Mouse (Mus musculus): ENCODE data around the gene Ilk. TPM values are rescaled to one million over a fixed set of nuclear protein-coding genes. Genes with fewer than 3 reads are reported as not detected.
A peak's percentile ranks its signal among the peaks of the same experiment; 100 is the strongest.

Ilk gene
- polyA plus RNA-seq, 1 experiment from 2014 or later, result 317 TPM

DNA sequence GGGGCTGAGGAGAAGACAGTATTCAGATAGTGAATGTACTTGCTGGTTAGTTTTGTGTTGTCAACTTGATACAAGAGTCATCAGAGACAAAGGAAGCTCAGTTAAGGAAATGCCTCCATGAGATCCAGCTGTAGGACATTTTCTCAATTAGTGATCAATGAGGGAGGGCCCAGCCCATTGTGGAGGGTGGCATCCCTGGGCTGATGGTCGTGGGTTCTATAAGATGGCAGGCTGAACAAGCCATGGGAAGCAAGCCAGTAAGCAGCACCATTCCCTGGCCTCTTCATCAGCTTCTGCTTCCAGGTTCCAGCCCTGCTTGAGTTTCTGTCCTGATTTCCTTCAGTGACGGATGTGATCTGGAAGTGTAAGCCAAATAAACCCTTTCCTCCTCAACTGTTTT, 11.4 kb downstream of the Ilk start:
- Histone ChIP-seq H3K27ac (no peak overlapping the region), H3K36me3 (peaks cover 34% of the 10 kb centered on the region), H3K4me3 (no peak overlapping the region), H3K4me2 (replicated peaks) (no peak overlapping the region), H3K27me3 (no peaks in the 10 kb centered on the region), H3K4me1 (peaks cover 18% of the 10 kb centered on the region), H3K9ac (no peak overlapping the region), H3K9me3 (no peaks in the 10 kb centered on the region)
- no peak for ATAC-seq (ENCODE audit: low FRiP score, low read depth)
- WGBS, result 76% methylated on average over 2 of the region's 2 CpGs

DNA sequence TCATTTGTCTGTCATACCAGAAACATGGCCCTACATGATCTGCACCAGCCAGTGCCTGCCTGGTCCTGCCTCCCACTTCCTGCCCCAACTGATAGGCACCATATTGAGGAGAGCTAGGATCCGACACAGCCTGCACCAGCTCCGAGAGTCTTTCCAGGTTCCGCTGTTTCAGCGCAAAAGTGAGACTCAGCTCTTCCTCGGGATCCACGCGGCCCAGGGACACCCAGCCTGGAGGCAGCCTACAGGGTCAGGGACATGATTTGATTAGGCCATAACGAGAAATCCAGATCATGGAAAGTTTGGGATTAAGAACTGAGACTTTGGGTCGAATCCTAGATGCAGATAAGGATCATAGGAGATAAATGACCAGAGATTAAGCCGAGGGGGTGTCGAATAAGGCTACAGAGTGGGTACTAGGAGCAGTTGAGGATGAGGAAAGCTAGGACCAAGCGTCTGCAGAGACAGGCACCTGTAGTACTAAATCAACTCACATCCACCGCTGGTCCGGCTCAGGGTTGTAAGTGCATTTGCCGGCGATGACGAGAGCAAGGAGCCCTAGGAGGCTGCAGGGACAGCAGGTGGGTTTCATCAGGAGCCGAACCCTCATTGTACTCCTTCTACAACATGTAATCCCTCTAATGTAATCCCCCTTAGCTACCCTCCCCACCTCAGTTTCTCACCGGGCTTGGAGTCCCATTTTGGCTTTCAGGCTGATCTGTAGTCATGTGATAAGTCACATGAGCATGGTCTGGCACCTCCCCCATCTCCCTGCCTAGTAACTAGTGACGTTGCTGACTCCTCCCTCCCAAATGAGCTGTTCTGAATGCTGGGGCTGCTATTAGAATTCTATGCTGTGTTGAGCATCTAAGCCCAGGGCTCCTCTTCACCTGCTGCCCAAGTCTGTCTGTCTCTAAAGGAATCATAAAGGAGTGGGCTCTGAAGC, 15.4 kb downstream of the Ilk start, which contains the start of gene Tpp1:
Gene Tpp1 (minus strand): TSS at position 745 of the 943 bp plus-strand sequence.
- Histone ChIP-seq H3K9ac (peak within 1 kb of the TSS; percentile 72), H3K36me3 (peaks cover 63% of the 10 kb centered on the region), H3K4me3 (peak within 1 kb of the TSS; percentile 59), H3K4me2 (replicated peaks) (peak within 1 kb of the TSS; percentile 77), H3K27ac (0 out of 2 replicates have a peak within 1 kb of the TSS, but pooled peaks have one; percentile 12), H3K9me3 (no peaks in the 10 kb centered on the region), H3K4me1 (peaks cover 5% of the 10 kb centered on the region), H3K27me3 (no peaks in the 10 kb centered on the region)
- ATAC-seq (ENCODE audit: low FRiP score, low read depth), result peak; percentile 92
- WGBS, result 23% methylated on average over 20 of the region's 20 CpGs

- Histone ChIP-seq H3K4me2 (replicated peaks) (no peak overlapping the region), H3K4me1 (peaks cover 5% of the 10 kb centered on the region), H3K9ac (no peak overlapping the region), H3K27me3 (no peaks in the 10 kb centered on the region), H3K9me3 (no peaks in the 10 kb centered on the region), H3K36me3 (peaks cover 67% of the 10 kb centered on the region), H3K4me3 (no peak overlapping the region), H3K27ac (0 out of 2 replicates have a peak overlapping the region, but pooled peaks have one; percentile 1)
- no peak for ATAC-seq (ENCODE audit: low FRiP score, low read depth)
- WGBS, result 100% methylated on average over 2 of the region's 2 CpGs
Measured at GRCm38 (mm10) chr7:105752716-105753115, 16.3 kb downstream of the Ilk start.

GRCm38 (mm10) chr7:105753281-105753680, 16.9 kb downstream of the Ilk start:
- Histone ChIP-seq H3K4me3 (no peak overlapping the region), H3K4me2 (replicated peaks) (no peak overlapping the region), H3K9ac (0 out of 2 replicates have a peak overlapping the region, but pooled peaks have one; percentile 8), H3K27me3 (no peaks in the 10 kb centered on the region), H3K4me1 (peaks cover 5% of the 10 kb centered on the region), H3K27ac (no peak overlapping the region), H3K36me3 (peaks cover 68% of the 10 kb centered on the region), H3K9me3 (no peaks in the 10 kb centered on the region)
- no peak for ATAC-seq (ENCODE audit: low FRiP score, low read depth)
- 91% methylated on average over 10 of the region's 10 CpGs for WGBS

DNA sequence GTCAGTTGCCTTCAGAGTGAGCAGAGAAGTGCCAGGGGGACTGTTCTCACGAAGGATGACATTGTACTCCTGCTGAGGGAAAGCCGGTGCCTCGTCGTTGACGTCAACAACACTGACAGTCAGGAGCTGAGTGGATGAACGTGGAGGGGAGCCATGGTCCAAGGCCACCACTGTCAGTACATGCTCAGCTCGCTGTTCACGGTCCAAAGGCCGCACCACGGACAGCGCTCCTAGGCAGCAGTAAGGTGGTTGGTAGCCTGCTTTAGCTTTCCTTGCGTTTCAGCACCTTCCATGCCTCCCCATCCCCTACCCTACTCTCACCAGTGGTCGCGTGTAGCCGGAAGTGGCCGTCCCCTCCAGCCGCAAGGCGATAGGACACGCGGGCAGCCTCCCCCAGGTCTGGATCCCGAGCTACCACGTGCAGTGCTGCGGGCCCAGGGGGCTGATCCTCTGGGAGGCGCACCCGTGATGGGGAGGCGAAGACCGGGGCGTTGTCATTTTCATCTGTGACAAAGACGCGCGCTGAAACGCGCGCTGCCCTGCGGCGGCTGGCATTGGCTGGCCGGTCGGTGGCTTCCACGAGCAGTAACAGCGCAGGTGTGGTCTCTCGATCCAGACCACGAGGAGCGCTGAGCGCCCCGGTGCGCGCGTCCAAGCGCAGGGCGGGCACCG, 25.6 kb downstream of the Ilk start:
- WGBS, result 30% methylated on average over 51 of the region's 51 CpGs
- peak overlapping the region; percentile 5; the same call in 1 of the 2 replicates for H3K4me3 ChIP-seq
- H3K27ac ChIP-seq, result no peak overlapping the region
- peaks cover 89% of the 10 kb centered on the region for H3K36me3 ChIP-seq
- H3K4me1 ChIP-seq, result no peaks in the 10 kb centered on the region
- 0 out of 2 replicates have a peak, but pooled peaks cover 3% of the 10 kb centered on the region for H3K27me3 ChIP-seq
- peak; percentile 22; the same call in 1 of the 2 replicates for ATAC-seq (ENCODE audit: low FRiP score, low read depth)
- peak overlapping the region; percentile 36 for H3K4me2 ChIP-seq (replicated peaks)
- H3K9ac ChIP-seq, result no peak overlapping the region
- H3K9me3 ChIP-seq, result no peaks in the 10 kb centered on the region

GRCm38 (mm10) chr7:105762517-105763270, 26.3 kb downstream of the Ilk start:
- 42% methylated on average over 55 of the region's 55 CpGs for WGBS
- no peak; the same call in 1 of the 2 replicates for ATAC-seq (ENCODE audit: low FRiP score, low read depth)
- Histone ChIP-seq H3K4me3 (peak overlapping the region; percentile 5; the same call in 1 of the 2 replicates), H3K9ac (no peak overlapping the region), H3K36me3 (peaks cover 88% of the 10 kb centered on the region), H3K4me2 (replicated peaks) (peak overlapping the region; percentile 36), H3K27me3 (0 out of 2 replicates have a peak, but pooled peaks cover 3% of the 10 kb centered on the region), H3K4me1 (peaks cover 2% of the 10 kb centered on the region; the same call in 1 of the 2 replicates), H3K9me3 (no peaks in the 10 kb centered on the region), H3K27ac (no peak overlapping the region)

GRCm38 (mm10) chr7:105764331-105764730, 27.9 kb downstream of the Ilk start:
- Histone ChIP-seq H3K27me3 (0 out of 2 replicates have a peak, but pooled peaks cover 3% of the 10 kb centered on the region), H3K4me2 (replicated peaks) (no peak overlapping the region), H3K9me3 (no peaks in the 10 kb centered on the region), H3K27ac (no peak overlapping the region), H3K36me3 (peaks cover 87% of the 10 kb centered on the region), H3K9ac (no peak overlapping the region), H3K4me3 (no peak overlapping the region), H3K4me1 (peaks cover 18% of the 10 kb centered on the region)
- WGBS, result 88% methylated on average over 11 of the region's 11 CpGs
- no peak for ATAC-seq (ENCODE audit: low FRiP score, low read depth)

DNA sequence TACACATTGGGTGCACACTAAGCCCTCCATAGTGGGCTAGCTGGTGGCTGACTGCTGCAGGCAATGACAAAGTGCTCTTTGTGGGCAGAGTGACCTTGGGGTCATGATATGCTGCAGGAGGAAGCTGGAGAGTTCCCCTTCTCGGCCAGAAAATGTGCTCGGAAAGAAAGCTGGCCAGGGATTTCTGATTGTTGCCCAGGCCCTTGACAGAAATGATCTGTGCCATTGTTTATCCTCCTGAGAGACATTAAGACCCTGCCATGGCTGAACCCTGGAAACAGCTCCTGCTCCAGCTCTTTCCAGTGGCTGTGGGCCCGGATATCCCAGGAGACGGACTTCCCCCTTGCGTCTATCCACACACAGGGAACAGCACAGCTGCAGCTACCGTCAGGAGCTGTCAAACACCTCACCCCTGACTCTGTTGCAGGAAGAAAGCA, 31.4 kb downstream of the Ilk start:
- Histone ChIP-seq H3K4me2 (replicated peaks) (peak overlapping the region; percentile 27; the same call in 1 of the 2 replicates), H3K27me3 (0 out of 2 replicates have a peak, but pooled peaks cover 3% of the 10 kb centered on the region), H3K36me3 (peaks cover 97% of the 10 kb centered on the region), H3K9ac (no peak overlapping the region), H3K27ac (peak overlapping the region; percentile 48; the same call in 1 of the 2 replicates), H3K4me1 (peaks cover 31% of the 10 kb centered on the region), H3K9me3 (no peaks in the 10 kb centered on the region), H3K4me3 (no peak overlapping the region)
- 30% methylated on average over 6 of the region's 6 CpGs for WGBS
- peak; percentile 55 for ATAC-seq (ENCODE audit: low FRiP score, low read depth)

GRCm38 (mm10) chr7:105769959-105770358, 33.6 kb downstream of the Ilk start:
- Histone ChIP-seq H3K27me3 (no peaks in the 10 kb centered on the region), H3K27ac (no peak overlapping the region), H3K4me3 (no peak overlapping the region), H3K36me3 (peaks cover 89% of the 10 kb centered on the region), H3K4me1 (peaks cover 46% of the 10 kb centered on the region), H3K4me2 (replicated peaks) (no peak overlapping the region), H3K9ac (no peak overlapping the region), H3K9me3 (no peaks in the 10 kb centered on the region)
- WGBS, result 84% methylated on average over 3 of the region's 3 CpGs
- ATAC-seq (ENCODE audit: low FRiP score, low read depth), result no peak

GRCm38 (mm10) chr7:105772331-105772730, 35.9 kb downstream of the Ilk start:
- H3K9ac ChIP-seq, result no peak overlapping the region
- H3K4me3 ChIP-seq, result no peak overlapping the region
- no peaks in the 10 kb centered on the region for H3K9me3 ChIP-seq
- H3K27me3 ChIP-seq, result no peaks in the 10 kb centered on the region
- H3K4me1 ChIP-seq, result peaks cover 62% of the 10 kb centered on the region
- no peak for ATAC-seq (ENCODE audit: low FRiP score, low read depth)
- peaks cover 85% of the 10 kb centered on the region for H3K36me3 ChIP-seq
- H3K4me2 ChIP-seq (replicated peaks), result no peak overlapping the region
- H3K27ac ChIP-seq, result no peak overlapping the region
- WGBS, result 95% methylated on average over 15 of the region's 15 CpGs

GRCm38 (mm10) chr7:105773041-105773440, 36.6 kb downstream of the Ilk start:
- no peak for ATAC-seq (ENCODE audit: low FRiP score, low read depth)
- Histone ChIP-seq H3K9me3 (no peaks in the 10 kb centered on the region), H3K36me3 (peaks cover 78% of the 10 kb centered on the region)

More at GRCm38 (mm10) chr7:105773041-105773440, 36.6 kb downstream of the Ilk start:
- H3K4me3 ChIP-seq, result no peak overlapping the region
- H3K4me2 ChIP-seq (replicated peaks), result no peak overlapping the region
- peaks cover 64% of the 10 kb centered on the region for H3K4me1 ChIP-seq
- no peak overlapping the region for H3K9ac ChIP-seq
- WGBS, result 84% methylated on average over 5 of the region's 5 CpGs
- no peaks in the 10 kb centered on the region for H3K27me3 ChIP-seq
- no peak overlapping the region for H3K27ac ChIP-seq
